Mouse (Mus musculus): ENCODE results near the gene Ankib1. TPM values are rescaled to one million over a fixed set of nuclear protein-coding genes. Genes with fewer than 3 reads are reported as not detected.
"Not testable (repeated sequence)": the region's sequence is repeated elsewhere in the genome, so short reads cannot be mapped to it uniquely, and the experiment has no call there.

The Ankib1 gene
- polyA plus RNA-seq (2012; rRNA removed), result 10.8 and 13.1 TPM in 2 replicates

DNA sequence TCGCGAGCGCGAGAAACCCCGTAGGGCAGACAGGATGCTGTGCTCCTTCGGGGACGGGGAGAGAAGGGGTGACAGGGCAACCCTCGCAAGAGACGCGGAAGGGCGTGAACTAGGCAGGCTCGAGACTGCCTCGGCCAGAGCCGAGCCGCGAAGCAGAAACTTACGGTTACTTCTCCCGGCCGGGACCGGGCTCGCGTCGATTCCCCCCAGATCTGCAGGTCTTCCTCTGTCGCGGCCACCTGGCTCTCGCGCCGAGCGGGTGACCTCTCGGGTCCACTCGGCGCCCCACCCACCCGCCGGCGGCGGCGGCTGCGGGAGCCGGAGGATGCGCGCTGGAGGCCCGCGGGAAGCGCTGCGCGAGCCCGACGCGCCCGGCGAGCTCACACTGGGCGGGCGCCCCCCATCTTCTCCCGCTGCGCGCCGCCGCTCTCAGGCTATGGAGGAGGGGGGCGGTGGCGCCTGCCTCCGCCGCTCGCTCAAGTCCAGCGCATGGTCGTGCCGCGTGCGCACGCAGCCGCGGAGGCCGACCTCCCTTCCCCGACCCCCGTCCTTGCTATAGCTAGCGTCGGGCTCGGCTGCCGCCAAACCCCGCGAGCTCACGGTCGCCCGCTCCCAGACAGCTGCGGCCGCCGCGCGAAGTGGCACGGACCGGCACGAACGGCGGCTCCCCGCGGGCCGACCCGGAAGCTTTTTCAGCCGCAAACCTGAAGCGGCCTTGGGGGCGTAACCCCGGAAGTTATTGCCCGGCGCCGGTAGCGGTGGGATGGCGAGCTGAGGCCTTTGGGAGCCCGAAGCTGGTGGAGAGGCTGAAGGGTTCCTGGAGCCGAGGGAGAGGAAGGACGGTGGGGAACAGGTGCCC lies at the start of gene Ankib1, which contains the start of gene Krit1:
Gene Ankib1 (minus strand): TSS at position 493 of the 859 bp plus-strand sequence.
Gene Krit1 (plus strand): TSS at position 752 of the 859 bp plus-strand sequence.
- peak; percentile 92 for DNase-seq (ENCODE audit: low spot score)

DNA sequence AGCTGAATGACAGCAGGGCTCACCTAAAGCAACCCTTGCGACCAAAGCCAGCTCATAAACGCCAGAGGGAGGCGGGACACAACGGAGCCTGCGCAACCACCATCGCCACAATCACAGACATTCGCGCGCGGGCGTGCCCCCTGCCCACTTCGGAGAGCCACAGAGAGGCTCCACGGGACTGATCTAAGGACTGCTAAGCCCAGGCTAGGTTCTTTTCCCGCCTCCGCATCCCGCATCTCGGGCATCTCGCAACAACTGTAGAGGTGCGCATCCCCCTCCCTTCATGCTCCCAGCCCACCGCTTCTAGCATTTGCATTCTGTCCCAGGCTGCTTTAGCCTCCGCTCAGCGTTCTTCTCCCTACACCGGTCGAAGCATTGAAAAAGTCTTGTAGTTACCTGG lies 42.3 kb upstream of the Ankib1 start, which contains the start of gene Lrrd1:
Gene Lrrd1 (plus strand): TSS at position 148 of the 400 bp plus-strand sequence.
- DNase-seq (ENCODE audit: low spot score), result no peak

DNA sequence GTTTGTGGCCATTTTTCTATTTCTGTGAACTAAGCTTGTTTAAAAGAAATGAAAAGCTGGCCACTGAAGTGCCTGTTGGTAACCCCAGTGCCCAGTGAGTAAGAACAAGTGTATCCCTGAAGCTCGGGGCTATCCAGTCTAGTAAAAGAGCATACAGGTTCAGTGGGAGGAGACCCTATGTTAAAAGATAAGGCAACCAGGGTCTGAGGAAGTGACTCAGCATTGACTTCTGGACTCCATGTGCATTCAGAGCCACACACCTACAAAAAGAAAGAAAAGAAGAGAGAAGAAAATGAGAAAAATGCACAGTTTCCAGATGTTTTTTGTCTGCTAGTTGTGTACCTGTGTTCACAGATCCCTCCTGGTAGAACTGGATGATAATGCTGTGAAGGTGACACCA lies 31.4 kb upstream of the Ankib1 start:
- DNase-seq (ENCODE audit: low spot score), result no peak

DNA sequence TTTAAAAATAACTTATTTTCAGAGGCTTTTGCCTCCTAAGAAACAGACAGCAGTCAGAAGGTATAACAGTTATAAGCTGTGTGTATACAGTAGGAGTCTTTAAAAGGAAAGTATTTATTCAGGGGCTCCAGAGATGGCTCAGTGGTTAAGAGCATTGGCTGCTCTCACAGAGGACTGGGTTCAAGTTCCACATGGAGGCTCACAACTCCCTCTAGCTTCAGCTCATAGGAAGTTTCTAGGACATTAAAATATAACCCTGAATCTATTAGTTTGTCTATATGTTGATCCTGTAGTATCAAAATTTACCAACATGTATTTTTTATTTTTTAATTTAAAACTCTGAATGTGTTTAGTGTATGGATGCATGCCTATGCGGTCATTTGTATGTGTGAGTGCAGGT lies 5.7 kb upstream of the Ankib1 start:
- no peak for DNase-seq (ENCODE audit: low spot score)

DNA sequence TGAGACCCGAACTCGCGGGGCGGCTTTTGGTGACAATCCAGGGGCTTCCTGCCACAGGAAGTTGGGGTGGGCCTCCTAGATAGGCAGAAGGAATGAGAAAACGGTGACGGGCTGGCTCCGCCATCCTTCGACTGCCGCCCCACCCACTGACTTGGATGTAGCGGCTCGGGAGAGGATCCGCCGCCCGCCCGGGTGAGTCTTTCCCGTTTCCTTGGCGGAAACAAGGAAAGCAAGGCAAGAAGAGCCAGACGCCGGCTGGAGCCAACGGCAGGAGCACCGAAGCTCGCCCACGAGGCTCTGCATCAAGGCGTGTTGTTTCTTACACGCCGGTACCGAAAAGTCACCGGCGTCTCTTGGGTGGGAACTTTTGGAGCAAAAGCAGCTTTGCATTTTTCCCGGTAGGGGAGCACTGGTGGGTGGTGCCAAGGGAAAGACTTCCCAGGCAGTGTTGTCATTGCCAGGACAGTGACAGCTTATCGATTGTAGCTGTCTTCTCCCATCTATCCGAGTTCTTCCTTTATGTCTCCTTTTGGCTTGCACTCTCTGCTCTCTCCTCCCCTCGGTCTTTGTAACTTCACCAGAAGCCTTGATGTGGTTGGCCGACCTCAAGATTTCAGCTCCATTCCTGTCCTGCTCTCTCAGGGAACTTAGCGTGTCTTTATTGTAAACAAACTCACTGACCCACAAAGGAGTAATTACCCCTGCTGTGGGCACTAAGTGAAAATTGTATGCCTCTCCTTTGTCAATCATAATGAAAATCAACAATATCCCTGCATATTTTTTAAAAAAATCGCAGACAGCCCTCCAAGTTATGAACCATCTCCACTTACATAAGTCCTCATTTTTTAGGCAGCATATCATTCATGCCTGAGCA lies 804 bp upstream of the Ankib1 start:
- no peak for DNase-seq (ENCODE audit: low spot score)

DNA sequence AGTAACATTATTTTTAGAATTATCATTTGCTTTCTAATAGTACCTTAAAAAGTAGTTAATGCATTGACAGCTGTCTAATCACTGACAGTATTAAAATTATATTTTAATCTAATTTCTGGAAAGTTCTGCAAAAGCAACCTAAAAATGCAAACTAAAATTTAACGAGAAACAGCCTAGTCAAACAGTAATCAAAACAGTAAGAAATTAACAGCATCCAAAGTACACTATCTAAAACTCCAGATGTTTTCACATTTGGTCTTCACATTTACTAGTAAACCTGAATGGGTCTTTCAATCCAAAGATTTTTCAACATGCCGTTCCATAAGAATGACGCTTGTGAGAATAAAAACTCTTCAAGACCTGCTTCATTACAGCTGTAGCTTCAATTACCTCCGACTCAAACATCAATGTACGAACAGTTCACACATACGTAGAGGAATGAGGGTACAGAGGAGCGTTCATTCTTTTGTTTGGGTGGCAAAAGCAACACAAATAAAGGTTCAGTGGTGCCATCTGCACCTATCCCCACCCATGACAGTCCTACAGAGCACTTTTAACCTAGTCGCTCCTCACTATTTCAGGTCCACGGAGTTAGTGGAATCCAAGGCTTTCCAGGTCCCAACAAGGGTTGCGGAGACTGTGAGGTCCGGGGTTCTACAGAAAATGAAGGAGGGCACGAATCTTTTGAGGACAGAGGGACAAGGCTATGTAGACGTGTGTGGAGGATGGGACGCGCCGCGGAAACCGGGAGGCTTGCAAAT lies 873 bp downstream of the Ankib1 start:
- no peak for DNase-seq (ENCODE audit: low spot score)

DNA sequence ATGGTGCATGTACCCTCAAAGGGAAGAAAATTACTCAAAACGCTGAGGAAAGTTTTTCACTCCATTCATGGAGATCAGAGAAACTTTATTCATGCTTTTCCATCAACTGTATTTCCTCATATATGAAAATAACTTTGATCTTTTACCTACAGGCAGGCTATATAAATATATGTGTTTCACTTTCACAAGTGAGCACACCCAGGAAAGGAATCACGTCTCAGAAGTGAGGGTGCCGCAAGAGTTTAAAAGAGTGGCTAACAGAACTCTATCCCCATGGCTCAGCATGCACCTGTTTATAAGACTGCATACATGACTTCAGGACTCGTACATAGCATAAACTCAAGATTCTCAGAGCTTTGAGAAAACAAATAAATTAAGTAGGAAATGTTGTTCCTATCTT lies 1.8 kb downstream of the Ankib1 start:
- no peak for DNase-seq (ENCODE audit: low spot score)

DNA sequence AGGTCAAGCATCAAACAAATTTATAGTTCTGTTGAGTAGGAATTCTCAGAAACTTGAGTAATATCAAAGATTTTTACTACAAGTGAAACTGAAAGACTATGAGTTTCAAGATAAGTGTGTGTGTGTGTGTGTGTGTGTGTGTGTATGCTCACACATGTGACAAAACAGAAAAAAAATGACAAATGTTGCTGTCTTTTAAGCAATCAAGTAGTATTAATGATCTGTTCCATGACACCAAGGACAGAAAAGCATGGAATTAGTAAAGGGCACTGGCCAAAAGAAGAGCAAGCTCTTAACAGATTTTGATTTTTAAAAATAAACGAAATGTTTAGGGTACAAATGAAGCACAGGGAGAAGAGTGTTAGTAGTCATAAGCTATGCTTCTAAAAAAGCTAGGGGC lies 2.7 kb downstream of the Ankib1 start:
- no peak for DNase-seq (ENCODE audit: low spot score)

DNA sequence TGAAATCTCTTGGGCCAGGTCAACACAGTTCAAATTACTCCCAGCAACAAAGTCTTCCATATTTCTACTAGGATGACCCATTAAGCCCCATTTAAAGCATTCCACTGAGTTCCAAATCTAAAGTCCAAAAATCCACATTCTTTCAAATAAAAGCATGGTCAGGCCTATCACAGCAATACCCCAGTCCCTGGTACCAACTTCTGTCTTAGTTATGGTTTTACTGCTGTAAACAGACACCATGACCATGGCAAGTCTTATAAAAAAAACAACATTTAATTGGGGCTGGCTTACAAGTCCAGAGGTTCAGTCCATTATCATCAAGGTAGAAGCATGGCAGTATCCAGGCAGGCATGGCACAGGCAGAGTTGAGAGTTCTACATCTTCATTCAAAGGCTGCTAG lies 4.1 kb downstream of the Ankib1 start:
- not testable (repeated sequence) for DNase-seq (ENCODE audit: low spot score)

DNA sequence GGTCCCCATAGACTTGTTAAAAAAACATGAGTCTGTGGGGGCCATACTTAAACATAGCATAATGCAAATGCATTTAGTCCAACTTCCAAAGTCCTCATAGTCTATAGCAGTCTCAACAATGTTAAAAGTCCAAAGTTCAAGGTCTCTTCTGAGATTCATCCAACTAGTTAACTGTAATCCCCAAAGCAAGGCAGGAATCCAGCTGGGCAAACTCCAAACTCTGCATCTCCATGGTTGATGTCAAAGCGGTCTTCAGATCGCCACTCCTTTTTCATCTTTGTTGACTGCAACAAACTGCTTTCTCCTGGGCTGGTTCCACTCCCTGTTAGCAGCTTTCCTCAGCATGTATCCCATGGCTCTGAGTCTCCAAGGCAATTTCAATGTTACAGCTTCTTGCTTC lies 5.6 kb downstream of the Ankib1 start:
- DNase-seq (ENCODE audit: low spot score), result not testable (repeated sequence)

DNA sequence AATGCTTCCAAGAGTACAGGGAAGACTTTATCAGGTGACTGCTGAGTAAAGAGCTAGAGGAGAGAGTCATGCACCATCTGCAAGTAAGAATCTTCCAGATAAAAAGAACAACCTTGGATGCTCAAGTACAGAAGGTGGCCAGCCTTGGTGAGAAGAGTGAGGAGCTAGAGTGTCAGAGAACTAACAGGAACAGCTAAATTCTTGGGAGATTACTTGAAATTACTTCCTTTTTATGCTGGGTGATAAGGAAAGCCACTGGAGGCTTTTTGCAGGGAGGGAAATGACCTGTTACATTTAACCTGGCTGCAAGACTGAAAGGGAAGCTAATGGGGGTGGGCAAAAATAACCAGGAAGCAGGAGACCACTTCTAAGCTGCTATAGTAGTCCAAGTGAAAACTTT lies 11.7 kb downstream of the Ankib1 start:
- no peak for DNase-seq (ENCODE audit: low spot score)

DNA sequence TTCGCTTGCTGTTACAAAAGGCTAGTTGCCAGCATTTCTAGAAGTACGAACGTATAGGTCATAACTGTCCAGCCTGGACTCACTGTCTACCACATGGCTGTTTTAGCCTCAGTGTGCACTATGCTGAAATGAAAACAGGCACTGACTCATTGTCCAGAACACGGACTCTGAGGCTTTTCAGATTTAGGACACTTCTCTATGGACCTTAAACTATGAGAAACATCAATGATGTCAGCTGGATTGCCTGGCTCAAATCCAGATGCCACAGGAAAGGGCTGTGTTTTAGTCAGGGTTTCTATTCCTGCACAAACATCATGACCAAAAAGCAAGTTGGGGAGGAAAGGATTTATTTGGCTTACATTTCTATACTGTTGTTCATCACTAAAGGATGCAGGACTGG lies 15.2 kb downstream of the Ankib1 start:
- DNase-seq (ENCODE audit: low spot score), result no peak

DNA sequence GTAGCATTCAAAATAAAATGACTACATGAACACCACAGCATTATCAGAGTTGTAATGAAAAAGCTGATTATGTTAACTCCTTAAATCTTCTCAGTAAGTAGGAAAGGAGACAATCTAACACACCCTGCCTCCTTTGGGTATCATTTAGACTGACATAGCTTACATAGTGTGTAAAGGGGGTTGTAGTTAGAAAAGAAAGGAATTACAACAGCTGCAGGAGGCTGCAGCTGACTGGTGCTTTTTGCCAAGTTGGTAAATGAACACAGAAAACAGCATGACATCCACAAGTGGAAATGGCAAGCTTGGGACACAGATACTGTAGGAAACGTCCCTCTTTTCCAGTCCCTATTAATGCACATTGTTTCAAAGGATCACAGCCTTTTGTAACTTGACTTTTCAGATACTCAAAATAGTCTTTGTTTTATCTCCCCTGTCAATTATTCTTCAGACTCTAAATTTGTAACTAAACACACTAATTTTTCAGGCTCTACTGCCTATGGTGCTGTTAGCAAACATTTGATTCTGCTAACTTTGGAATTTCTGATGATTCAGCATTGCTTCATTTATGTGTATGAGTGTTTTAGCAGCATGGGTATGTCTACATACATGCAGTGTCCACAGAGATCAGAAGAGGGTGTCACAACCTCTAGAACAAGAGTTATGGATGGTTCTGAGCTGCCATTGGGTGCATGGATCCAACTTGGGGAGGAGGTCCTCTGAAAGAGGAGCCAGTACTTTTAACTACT lies 17.8 kb downstream of the Ankib1 start:
- DNase-seq (ENCODE audit: low spot score), result no peak

DNA sequence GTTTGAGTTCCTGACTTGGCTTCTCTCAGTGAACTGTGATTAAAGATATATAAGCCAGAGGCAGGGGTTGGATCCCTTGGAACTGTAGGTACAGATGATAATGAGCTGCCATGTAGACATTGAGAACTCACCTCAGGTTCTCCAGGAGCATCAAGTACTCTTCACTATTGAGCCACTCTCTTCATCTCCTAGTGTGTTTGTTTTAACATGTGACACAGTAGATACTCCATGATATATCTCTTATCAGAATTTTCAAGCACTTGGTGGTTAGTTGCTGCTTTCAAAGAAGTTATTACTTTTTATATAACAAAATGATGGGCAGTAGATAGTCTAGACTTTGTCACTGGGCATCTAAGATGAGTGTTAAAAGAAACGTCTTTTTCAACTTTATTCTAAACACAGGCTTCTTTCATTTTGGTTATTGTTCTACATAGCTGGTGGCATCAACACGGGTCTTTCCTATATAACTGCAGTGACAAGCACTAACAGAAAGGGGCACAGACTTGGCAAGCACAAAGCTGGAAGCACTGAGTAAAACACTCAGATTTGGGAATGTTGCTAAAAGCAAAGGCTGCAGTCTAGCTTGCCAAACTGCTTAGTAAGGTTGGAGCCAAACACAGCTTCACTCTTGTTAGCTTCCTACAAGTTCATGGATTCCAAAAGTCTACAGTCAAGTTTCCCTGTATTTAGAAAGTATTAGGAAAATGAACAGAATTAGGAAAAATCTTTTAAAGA lies 18.6 kb downstream of the Ankib1 start:
- DNase-seq (ENCODE audit: low spot score), result no peak

DNA sequence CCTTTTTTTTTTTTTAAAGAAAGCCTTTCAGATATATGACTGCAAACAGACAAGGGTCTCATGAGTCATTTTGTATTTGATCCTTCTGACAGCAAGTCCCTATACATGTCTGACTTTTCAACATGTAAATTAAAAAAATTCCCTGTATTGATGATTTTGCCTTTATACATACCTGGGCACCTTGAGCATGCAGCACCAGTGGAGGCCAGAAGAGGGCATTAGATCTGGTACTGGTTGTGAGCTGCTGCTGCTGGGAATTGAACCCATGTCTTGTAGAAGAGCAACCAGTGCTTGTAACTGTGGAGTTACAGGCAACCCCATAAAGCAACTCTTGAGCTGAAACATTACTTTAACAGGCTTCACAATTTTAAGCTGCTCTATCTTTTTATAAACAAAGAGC lies 20.1 kb downstream of the Ankib1 start:
- no peak for DNase-seq (ENCODE audit: low spot score)

DNA sequence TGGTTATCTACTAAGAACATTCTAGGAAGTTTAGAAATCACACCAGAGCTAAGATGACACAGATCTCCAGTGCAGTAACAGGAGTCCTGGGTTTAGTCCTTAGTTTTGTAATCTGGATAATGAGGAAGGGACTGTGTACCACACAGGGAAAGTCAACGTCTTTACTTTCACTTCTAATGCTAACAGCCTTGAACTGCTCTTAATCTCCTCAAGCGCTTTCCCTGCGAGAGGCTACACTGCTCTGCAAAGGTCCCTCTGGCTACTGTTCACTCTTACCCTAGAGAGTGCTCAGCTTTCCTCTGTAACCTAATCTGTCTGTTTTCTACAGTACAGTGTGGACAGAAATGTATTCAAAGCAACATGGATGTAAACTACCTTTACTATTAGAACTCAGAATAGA lies 30.7 kb downstream of the Ankib1 start:
- DNase-seq (ENCODE audit: low spot score), result no peak

DNA sequence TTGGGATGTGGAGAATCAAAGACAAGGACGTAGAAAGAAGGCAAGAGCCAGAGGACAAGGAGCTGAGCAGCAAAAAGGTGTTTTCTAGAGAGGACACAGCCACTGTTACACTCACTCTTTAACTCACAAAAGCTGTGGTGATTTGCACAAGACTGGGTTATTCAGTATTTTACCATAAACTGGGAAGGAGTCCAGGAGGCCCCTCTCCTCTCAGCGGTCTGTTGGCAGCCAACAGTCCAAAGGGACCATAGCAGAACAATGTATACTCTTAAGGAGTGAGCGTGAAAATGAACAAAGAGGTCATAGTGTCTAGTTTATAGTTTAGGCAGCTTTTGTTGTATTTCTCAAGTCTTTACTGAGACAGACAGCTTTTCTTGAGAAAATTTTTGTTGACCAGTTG lies 31.2 kb downstream of the Ankib1 start:
- no peak for DNase-seq (ENCODE audit: low spot score)

DNA sequence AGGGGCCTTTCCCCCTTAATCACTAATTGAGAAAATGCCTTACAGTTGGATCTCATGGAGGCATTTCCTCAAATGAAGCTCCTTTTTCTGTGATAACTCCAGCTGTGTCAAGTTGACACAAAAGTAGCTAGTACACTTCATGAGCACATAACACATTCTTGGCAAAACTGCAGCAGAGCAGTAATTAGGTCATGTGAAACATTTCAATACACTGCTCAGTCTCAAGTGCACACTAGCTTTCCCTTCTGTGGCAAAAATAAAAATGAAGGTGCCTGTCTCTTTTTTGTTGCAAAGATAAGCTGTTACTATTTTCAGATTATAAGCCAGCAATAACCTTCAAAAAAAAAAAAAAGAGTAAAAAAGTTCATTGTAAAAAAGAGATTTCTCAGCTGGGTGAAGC lies 52.2 kb downstream of the Ankib1 start:
- not testable (repeated sequence) for DNase-seq (ENCODE audit: low spot score)

DNA sequence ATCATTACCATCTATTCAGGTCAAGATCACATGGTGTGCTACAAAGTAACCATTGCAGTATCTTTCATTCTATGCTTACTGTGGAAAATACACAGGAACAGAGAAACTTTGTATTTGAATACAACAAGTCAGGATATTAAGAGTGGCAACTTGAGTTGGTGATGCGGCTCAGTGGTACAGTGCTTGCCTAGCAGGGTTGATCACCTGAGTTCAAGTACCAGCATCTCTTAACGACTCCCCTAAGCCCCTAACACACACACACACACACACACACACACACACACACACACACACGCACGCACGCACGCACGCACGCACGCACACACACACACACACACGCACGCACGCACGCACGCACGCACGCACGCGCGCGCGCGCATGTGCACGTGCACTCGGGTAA lies 69.9 kb downstream of the Ankib1 start:
- not testable (repeated sequence) for DNase-seq (ENCODE audit: low spot score)

DNA sequence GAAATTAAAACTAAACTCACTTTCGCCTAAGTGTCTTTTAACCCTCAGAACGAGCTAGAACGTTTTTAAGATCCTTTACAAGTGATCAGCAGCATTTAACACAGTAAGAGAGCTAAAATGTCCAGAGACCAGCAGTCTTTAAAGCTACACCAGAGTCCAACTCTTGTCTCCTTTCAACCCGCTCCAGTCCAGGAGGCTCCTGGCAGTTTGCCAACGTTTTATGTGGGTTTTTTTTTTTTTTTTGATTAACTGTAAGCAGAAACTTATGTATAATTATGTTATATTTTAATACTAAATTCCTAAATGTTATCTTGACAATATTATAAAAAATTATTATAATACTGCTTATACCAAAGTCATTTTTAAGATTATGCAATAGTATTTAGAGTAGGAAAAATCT lies 73.9 kb downstream of the Ankib1 start:
- no peak for DNase-seq (ENCODE audit: low spot score)

Data from urinary bladder, adult 2 months (tissue).